ENCODE assay signal across 8 mouse cellular contexts in the genomic region with DNA sequence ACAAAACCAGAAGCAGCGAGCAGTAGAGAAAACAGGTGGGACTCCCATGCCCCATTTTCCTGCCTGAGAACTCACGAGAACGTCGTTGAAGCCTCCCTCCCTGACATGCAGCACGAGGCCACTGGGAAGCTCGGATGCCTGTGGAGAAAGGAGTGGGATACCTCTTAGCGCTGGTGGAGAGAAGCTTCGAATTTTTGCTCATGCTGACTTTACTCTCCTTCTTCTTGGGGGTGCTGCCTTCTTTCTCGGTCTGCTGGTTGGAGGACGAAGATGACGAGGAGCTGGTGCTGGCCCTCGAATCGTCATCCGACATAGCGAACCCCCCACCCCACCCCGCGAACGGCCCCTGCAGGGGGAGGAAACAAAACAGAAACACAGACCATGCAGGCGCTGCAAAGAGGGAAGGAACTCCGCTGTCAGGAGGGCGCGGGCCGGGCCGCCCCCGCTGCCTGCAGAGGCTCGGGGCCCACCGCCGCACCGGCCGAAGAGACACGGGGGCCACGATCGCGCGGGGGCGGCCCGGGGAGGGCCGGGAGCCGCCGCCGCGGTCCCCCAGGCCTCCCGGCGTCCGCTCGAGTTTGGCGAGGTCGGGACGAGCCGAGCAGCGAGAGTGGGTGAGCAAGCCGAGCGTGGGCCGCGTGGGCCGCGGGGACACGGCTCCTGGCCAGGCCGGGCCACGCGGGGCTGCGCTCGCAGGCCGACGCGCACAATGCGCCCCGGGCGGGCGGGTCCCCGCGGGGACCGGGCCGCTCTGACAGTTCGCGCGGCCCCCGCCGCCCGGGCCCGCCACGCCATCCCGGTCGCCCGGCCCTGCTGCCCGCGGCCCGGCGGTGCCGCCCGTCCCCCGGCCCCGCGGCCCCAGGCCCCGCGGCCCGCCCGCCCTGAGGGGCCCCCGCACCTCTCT. TPM values are rescaled to one million over a fixed set of nuclear protein-coding genes. Genes with fewer than 3 reads are reported as not detected.
DNase-seq lines count a peak whose midpoint lies in the region; ATAC-seq and TF ChIP-seq lines count a peak whose summit lies in the region.

No protein-coding gene starts in this region.

- peak; percentile 58 for ATAC-seq in hindbrain, postnatal 0 days
- ATAC-seq in limb, embryonic 12.5 days (ENCODE audit: insufficient number of reproducible peaks, insufficient read depth, low FRiP score, low TSS enrichment, low read depth) = peak; percentile 46; the same call in 1 of the 2 replicates
- ATAC-seq in midbrain, embryonic 12.5 days (ENCODE audit: low FRiP score, low read depth) = peak; percentile 39

- WGBS in cerebellum, adult 2 months = 1% methylated on average over 98 of the region's 99 CpGs
- 0% methylated on average over 41 of the region's 99 CpGs for WGBS in hindbrain, postnatal 0 days
- under 1% methylated on average over 66 of the region's 99 CpGs for WGBS in limb, embryonic 12.5 days
- WGBS in midbrain, embryonic 12.5 days = under 1% methylated on average over 68 of the region's 99 CpGs
- 1% methylated on average over 92 of the region's 99 CpGs for WGBS in spleen, adult 2 months

- H3K27me3 ChIP-seq in cerebellum, adult 2 months (ENCODE audit: control insufficient read depth, insufficient read depth, low read length) = no peaks in the 10 kb centered on the region
- no peaks in the 10 kb centered on the region for H3K27me3 ChIP-seq in hindbrain, postnatal 0 days (ENCODE audit: insufficient read depth, low read length)
- no peaks in the 10 kb centered on the region for H3K27me3 ChIP-seq in limb, embryonic 12.5 days
- no peaks in the 10 kb centered on the region for H3K27me3 ChIP-seq in midbrain, embryonic 12.5 days
- no peaks in the 10 kb centered on the region for H3K27me3 ChIP-seq in spleen, adult 2 months (ENCODE audit: control insufficient read depth, insufficient read depth, low read length)

- H3K9me3 ChIP-seq in hindbrain, postnatal 0 days (ENCODE audit: low read length) = no peaks in the 10 kb centered on the region
- H3K9me3 ChIP-seq in limb, embryonic 12.5 days = no peaks in the 10 kb centered on the region
- no peaks in the 10 kb centered on the region for H3K9me3 ChIP-seq in midbrain, embryonic 12.5 days

- H3K4me2 ChIP-seq in hindbrain, postnatal 0 days (ENCODE audit: low read depth, low read length) = peak overlapping the region; percentile 77
- H3K4me2 ChIP-seq in limb, embryonic 12.5 days = peak overlapping the region; percentile 68
- peak overlapping the region; percentile 75 for H3K4me2 ChIP-seq in midbrain, embryonic 12.5 days (replicated peaks)

- H3K4me3 ChIP-seq in cerebellum, adult 2 months (replicated peaks; ENCODE audit: insufficient read depth, low read depth, low read length) = peak overlapping the region; percentile 57
- H3K4me3 ChIP-seq in hindbrain, postnatal 0 days (ENCODE audit: low read length) = peak overlapping the region; percentile 90
- peak overlapping the region; percentile 96 for H3K4me3 ChIP-seq in limb, embryonic 12.5 days (replicated peaks)
- H3K4me3 ChIP-seq in midbrain, embryonic 12.5 days = peak overlapping the region; percentile 96
- peak overlapping the region; percentile 80 for H3K4me3 ChIP-seq in spleen, adult 2 months (ENCODE audit: extremely low read depth, insufficient read depth, insufficient read length)

- H3K4me1 ChIP-seq in cerebellum, adult 2 months (ENCODE audit: control insufficient read depth, insufficient read depth, low read length) = peaks cover 3% of the 10 kb centered on the region; the same call in 1 of the 2 replicates
- H3K4me1 ChIP-seq in hindbrain, postnatal 0 days (ENCODE audit: insufficient read depth, low read length) = peaks cover 19% of the 10 kb centered on the region
- peaks cover 33% of the 10 kb centered on the region for H3K4me1 ChIP-seq in limb, embryonic 12.5 days (replicated peaks)
- peaks cover 33% of the 10 kb centered on the region for H3K4me1 ChIP-seq in midbrain, embryonic 12.5 days
- peaks cover 9% of the 10 kb centered on the region for H3K4me1 ChIP-seq in spleen, adult 2 months (ENCODE audit: control insufficient read depth, insufficient read depth, insufficient read length)

- TF ChIP-seq POLR2A in cerebellum, adult 2 months (IDR thresholded peaks at IDR 0.05; ENCODE audit: borderline replicate concordance, insufficient read depth, low read length) = no peak
- no peak for TF ChIP-seq POLR2A in spleen, adult 2 months (IDR thresholded peaks at IDR 0.05; ENCODE audit: low read depth, low read length)

- peak overlapping the region; percentile 96 for H3K9ac ChIP-seq in hindbrain, postnatal 0 days (replicated peaks; ENCODE audit: low read length)
- H3K9ac ChIP-seq in limb, embryonic 12.5 days (replicated peaks) = peak overlapping the region; percentile 97
- H3K9ac ChIP-seq in midbrain, embryonic 12.5 days (replicated peaks) = peak overlapping the region; percentile 98

- H3K27ac ChIP-seq in cerebellum, adult 2 months (ENCODE audit: insufficient read depth, low read length) = no peak overlapping the region
- peak overlapping the region; percentile 86 for H3K27ac ChIP-seq in hindbrain, postnatal 0 days
- peak overlapping the region; percentile 82 for H3K27ac ChIP-seq in limb, embryonic 12.5 days
- peak overlapping the region; percentile 74 for H3K27ac ChIP-seq in midbrain, embryonic 12.5 days (replicated peaks)
- no peak overlapping the region; the same call in 1 of the 2 replicates for H3K27ac ChIP-seq in spleen, adult 2 months (ENCODE audit: insufficient read depth, low read length)

- TF ChIP-seq CTCF in cerebellum, adult 2 months (IDR thresholded peaks at IDR 0.05; ENCODE audit: borderline replicate concordance, insufficient read depth, low read depth, low read length) = no peak
- no peak for TF ChIP-seq CTCF in hindbrain, postnatal 0 days (IDR thresholded peaks at IDR 0.05; ENCODE audit: low read depth)
- TF ChIP-seq CTCF in spleen, adult 2 months (IDR thresholded peaks at IDR 0.05; ENCODE audit: extremely low read depth, insufficient read depth, insufficient read length, insufficient replicate concordance) = no peak

- H3K36me3 ChIP-seq in hindbrain, postnatal 0 days (ENCODE audit: insufficient read depth, low read length) = no peaks in the 10 kb centered on the region
- H3K36me3 ChIP-seq in limb, embryonic 12.5 days = peaks cover 14% of the 10 kb centered on the region
- H3K36me3 ChIP-seq in midbrain, embryonic 12.5 days = no peaks in the 10 kb centered on the region
- peaks cover 3% of the 10 kb centered on the region; the same call in 1 of the 2 replicates for H3K36me3 ChIP-seq in spleen, adult 2 months (ENCODE audit: control insufficient read depth, insufficient read depth, low read length)

- peak; percentile 22 for DNase-seq in cerebellum, adult 11 months
- DNase-seq in cerebellum, adult 9-11 months = no peak
- peak; percentile 34 to 55 for DNase-seq in cerebellum, adult 2 months
- DNase-seq in frontal cortex, postnatal 36 days (ENCODE audit: low spot score in 2 of 2) = peak; percentile 19 to 30
- DNase-seq in hindbrain, postnatal 0 days (ENCODE audit: low spot score) = peak; percentile 55
- peak in 1 of 2 experiments; percentile 39 for DNase-seq in spleen, adult 2 months (ENCODE audit: low read depth in 1 of 2, low spot score in 2 of 2)

RNA-seq across cellular contexts. Expression of a gene that starts 0.6 kb away (rescaled TPM):
- polyA plus RNA-seq in cerebellum, adult 2 months (2012; rRNA removed) = 101 and 105 TPM in 2 replicates
- 33.5 and 38.8 TPM in 2 replicates for total RNA-seq in hindbrain, postnatal 0 days (2014; rRNA removed)
- polyA plus RNA-seq in hindbrain, postnatal 0 days (2015; fragmentation: Nextera tagmentation; extraction: Ambion mirVana) = 157 TPM in 2 replicates
- 172 and 185 TPM in 2 replicates for polyA plus RNA-seq in limb, embryonic 12.5 days (2016; fragmentation: Nextera tagmentation; extraction: Ambion mirVana)
- 185 and 189 TPM in 2 replicates for polyA plus RNA-seq in midbrain, embryonic 12.5 days (2016; fragmentation: Nextera tagmentation; extraction: Ambion mirVana)
- polyA plus RNA-seq in spleen, adult 2 months (2012; rRNA removed) = 11.8 and 12.7 TPM in 2 replicates

RNA-seq across cellular contexts. Expression of a gene that starts 59.9 kb away (rescaled TPM):
- 293 and 315 TPM in 2 replicates for polyA plus RNA-seq in cerebellum, adult 2 months (2012; rRNA removed)
- total RNA-seq in hindbrain, postnatal 0 days (2014; rRNA removed) = 407 and 452 TPM in 2 replicates
- 275 and 282 TPM in 2 replicates for polyA plus RNA-seq in hindbrain, postnatal 0 days (2015; fragmentation: Nextera tagmentation; extraction: Ambion mirVana)
- polyA plus RNA-seq in limb, embryonic 12.5 days (2016; fragmentation: Nextera tagmentation; extraction: Ambion mirVana) = 430 and 466 TPM in 2 replicates
- polyA plus RNA-seq in midbrain, embryonic 12.5 days (2016; fragmentation: Nextera tagmentation; extraction: Ambion mirVana) = 338 and 349 TPM in 2 replicates
- 242 and 290 TPM in 2 replicates for polyA plus RNA-seq in spleen, adult 2 months (2012; rRNA removed)

Comparison
In these comparisons a context has a peak if more than half of its experiments do, and no peak if none do; other contexts are left out.
1. H3K27ac ChIP-seq: peak in hindbrain, postnatal 0 days (single experiment), limb, embryonic 12.5 days (single experiment) and midbrain, embryonic 12.5 days (single experiment); none in cerebellum, adult 2 months (single experiment) and spleen, adult 2 months (single experiment).
2. Peak in every context shown above with its lines, with median percentiles within 50 percentile points of each other: H3K4me3 ChIP-seq, ATAC-seq, H3K4me2 ChIP-seq and H3K9ac ChIP-seq.